Mouse (Mus musculus): ENCODE results near the gene Acss1.

Gene Acss1

GRCm38 (mm10) chr2:150667820-150668766 lies at the start of gene Acss1:
Gene Acss1, minus strand, starts transcription at chr2:150668500.
- DNase-seq (ENCODE audit: extremely low spot score) = peak; percentile 67

- DNase-seq (ENCODE audit: extremely low spot score) = no peak
These were observed 43.9 kb upstream of the Acss1 start for GRCm38 (mm10) chr2:150712167-150712674.

GRCm38 (mm10) chr2:150691481-150692170 lies 23.3 kb upstream of the Acss1 start:
- no peak for DNase-seq (ENCODE audit: extremely low spot score)

- no peak for DNase-seq (ENCODE audit: extremely low spot score)
These were observed 21.9 kb upstream of the Acss1 start for GRCm38 (mm10) chr2:150690216-150690615.

GRCm38 (mm10) chr2:150689223-150689800 lies 21.0 kb upstream of the Acss1 start, which contains the start of gene Vsx1:
Gene Vsx1, minus strand, starts transcription at chr2:150689360.
- DNase-seq (ENCODE audit: extremely low spot score) = no peak

GRCm38 (mm10) chr2:150688541-150689186 lies 20.4 kb upstream of the Acss1 start:
- peak; percentile 51 for DNase-seq (ENCODE audit: extremely low spot score)

GRCm38 (mm10) chr2:150687871-150688540 lies 19.7 kb upstream of the Acss1 start:
- peak; percentile 12 for DNase-seq (ENCODE audit: extremely low spot score)

- no peak for DNase-seq (ENCODE audit: extremely low spot score)
These were observed 17.1 kb upstream of the Acss1 start for GRCm38 (mm10) chr2:150685389-150685788.

GRCm38 (mm10) chr2:150684451-150684850 lies 16.2 kb upstream of the Acss1 start:
- DNase-seq (ENCODE audit: extremely low spot score) = no peak

- DNase-seq (ENCODE audit: extremely low spot score) = no peak
These were observed 13.3 kb upstream of the Acss1 start for GRCm38 (mm10) chr2:150681581-150681980.

- DNase-seq (ENCODE audit: extremely low spot score) = peak; percentile 81
These were observed 10.1 kb upstream of the Acss1 start for GRCm38 (mm10) chr2:150678392-150678791.

- no peak for DNase-seq (ENCODE audit: extremely low spot score)
These were observed 7.2 kb upstream of the Acss1 start for GRCm38 (mm10) chr2:150675525-150675924.

- DNase-seq (ENCODE audit: extremely low spot score) = peak; percentile 74
These were observed 6.6 kb upstream of the Acss1 start for GRCm38 (mm10) chr2:150674900-150675299.

- no peak for DNase-seq (ENCODE audit: extremely low spot score)
These were observed 5.6 kb upstream of the Acss1 start for GRCm38 (mm10) chr2:150673929-150674328.

- no peak for DNase-seq (ENCODE audit: extremely low spot score)
These were observed 3.5 kb upstream of the Acss1 start for GRCm38 (mm10) chr2:150671609-150672290.

- DNase-seq (ENCODE audit: extremely low spot score) = no peak
These were observed 2.6 kb upstream of the Acss1 start for GRCm38 (mm10) chr2:150670926-150671325.

GRCm38 (mm10) chr2:150669454-150670045 lies 1.2 kb upstream of the Acss1 start:
- DNase-seq (ENCODE audit: extremely low spot score) = no peak

GRCm38 (mm10) chr2:150668956-150669355 lies 656 bp upstream of the Acss1 start:
- DNase-seq (ENCODE audit: extremely low spot score) = no peak

GRCm38 (mm10) chr2:150667065-150667819 lies 1.1 kb downstream of the Acss1 start:
- no peak for DNase-seq (ENCODE audit: extremely low spot score)
